Mouse (Mus musculus) skeletal muscle tissue, adult 2 months (tissue): ENCODE data around the gene Scfd1.

Experiments used
- DNase-seq: peaks from one replicate; pipeline ENCODE4 v3.0.0-alpha.2; 2012; ENCODE audit warnings: low read depth, low spot score

Gene Scfd1

DNA sequence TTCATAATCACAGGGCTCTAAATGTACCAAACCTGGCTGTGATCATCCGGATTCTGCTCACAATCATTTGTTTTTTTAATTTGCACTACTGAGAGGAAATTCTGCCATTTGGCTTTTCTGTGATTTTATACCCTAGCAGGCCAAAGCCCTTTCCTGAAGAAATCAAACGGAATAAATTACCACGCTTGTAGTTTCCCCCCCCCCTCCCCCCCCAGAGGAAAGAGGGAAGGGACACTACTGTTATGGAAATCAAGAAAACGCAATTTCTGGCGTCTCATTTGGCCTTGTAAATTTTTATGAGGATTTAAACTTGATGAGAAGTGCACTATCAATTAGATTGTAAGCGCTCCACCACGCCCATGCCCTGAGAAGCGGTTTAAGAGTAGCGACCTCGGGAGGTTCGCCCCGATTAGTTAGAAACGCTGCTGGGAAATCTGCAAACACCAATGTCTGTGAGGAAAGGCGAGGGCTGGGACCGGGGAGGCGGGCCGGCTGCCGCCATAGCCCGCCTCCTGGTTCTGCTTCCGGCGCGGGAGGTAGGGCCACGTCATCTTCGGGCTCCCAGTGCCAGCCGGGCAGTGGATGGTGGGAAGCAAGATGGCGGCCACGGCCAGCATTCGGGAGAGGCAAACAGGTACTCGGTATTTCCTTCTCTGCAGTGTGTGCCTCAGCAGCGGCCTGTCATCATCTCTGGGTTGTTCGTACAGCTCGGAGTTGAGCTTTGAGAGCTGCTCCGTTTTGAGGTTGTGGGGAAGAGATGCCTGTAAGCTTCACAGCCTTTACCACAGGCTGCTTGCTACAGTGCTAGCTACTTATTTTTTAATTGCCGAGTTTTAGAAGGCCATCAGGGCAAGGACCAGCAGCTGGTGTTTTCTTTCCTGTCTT lies at the start of gene Scfd1:
Gene Scfd1, plus strand, starts transcription at position 508 of the 885 bp plus-strand sequence.
- peak; percentile 89 for DNase-seq

DNA sequence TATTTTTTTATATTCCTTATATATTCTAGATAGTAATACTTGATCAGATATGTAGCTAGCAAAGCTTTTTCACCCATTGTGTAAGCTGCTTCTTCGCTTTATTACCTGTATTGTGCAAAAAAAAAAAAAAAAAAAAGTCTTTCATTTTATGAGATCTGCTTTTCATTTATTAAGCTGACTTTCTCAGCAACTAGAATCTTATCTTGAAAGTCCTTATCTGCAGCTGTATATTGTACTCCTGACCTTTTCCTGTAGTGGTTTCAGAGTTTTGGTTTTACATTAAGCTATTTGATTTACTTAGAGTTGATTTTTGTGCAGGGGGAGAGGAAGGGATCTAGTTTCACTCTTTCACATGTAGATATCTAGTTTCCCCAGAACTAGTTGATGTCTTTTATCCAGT lies 40.3 kb upstream of the Scfd1 start:
- DNase-seq, result no peak

DNA sequence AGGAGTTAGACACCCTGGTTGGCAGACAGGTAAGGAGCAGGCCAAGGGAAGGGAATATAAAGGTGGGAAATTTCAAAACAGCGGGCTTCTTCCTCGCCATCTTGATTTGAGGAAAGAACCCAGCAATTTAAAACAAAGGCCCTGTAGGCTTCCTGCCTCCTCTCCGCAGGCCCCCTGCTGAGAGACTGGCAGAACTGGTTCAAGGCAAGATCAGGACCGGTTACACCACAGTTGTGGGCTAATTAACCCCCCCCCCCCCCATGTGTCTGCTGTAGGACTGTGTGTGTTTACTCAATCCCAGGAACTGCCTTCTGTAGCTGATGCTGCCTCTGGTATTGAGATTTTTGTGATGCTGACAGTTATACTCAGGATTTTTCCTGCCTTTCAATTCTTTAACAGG lies 31.2 kb upstream of the Scfd1 start:
- DNase-seq, result no peak

DNA sequence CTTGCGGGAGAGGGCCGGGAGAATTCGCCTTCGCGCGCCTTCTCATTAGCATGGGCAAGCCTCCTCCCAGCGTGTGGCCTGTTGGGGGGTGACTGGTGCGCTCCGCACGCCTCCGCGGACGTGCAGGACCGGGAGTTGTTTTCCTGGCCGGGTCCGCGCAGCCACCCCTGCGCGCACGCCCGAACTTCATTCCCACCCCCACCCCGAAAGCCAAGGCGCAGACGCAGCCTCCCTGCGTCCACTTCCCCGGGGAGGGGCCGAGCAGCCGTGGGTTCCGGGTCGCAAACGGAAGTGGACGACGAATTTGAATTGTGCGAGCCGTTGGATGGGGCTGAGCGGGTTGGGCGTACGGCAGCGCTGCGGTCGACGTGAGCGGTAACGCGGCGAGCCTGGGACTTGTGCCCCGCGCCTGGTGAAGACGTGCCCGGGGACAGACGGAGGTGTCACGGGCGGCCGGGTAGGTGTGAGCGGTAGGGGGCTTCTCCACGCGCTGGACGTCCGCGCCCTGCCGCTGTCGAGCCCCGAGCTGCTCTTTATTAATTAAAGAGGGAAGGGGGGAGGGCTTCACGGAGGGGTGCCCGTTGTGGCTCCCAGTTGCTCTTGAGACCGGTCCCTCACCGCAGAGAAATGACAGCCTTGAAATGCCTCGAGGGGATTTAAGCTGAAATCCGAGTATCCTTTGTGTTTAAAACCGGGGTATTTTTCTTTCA lies 29.2 kb upstream of the Scfd1 start, which contains the start of gene G2e3:
Gene G2e3, plus strand, starts transcription at position 74 of the 710 bp plus-strand sequence.
- peak; percentile 85 for DNase-seq

DNA sequence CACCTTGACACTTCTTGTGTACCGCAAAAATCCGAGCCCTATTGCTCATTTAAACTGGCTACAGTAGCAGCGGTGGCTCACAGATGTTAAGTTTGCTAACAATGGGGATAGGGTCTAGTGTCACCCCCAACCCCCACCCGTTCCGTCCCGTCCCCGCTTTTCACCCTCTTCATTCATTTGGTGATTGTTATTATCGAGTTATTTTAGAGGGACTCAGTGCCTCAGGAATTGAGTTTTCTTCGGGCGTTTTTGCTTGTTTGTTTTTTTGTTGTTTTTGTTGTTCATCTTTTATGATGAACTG lies 28.7 kb upstream of the Scfd1 start:
- DNase-seq, result no peak

DNA sequence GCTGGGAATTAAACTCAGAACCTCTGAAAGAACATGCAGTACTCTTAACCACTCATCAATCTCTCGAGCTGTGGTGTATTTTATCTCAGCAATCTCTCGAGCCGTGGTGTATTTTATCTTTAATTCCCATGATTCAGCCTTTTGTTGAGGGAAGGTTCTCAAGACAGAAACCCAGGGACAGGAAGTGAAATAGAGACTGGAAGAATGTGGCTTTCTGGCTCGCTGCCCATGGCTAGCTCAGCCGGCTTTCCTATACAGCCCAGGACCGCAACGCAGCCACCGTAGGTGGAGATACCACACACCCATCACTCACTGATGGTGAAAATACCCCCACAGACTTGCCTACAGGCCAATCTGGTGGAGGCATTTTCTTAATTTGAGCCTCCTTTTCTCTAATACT lies 22.0 kb upstream of the Scfd1 start:
- DNase-seq, result peak; percentile 17

DNA sequence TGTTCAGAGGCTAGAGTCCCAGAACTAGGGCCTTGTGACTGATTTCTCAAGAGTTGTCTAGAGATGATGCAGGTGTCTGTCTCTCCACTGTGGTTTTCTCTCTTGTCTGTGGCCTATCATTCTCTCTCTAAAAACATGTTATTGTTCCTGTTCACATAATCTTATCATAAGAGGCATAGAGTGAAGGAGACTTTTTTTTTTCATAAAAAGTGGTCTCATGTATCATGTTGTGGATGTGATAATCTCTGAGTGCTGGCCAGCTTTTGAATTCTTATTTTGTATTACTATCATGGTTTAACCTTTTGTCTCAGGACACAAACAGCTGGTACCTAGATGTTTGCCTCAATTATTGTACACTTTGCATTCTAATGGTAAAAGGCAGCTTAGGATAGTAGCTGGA lies 16.0 kb upstream of the Scfd1 start:
- DNase-seq, result no peak

DNA sequence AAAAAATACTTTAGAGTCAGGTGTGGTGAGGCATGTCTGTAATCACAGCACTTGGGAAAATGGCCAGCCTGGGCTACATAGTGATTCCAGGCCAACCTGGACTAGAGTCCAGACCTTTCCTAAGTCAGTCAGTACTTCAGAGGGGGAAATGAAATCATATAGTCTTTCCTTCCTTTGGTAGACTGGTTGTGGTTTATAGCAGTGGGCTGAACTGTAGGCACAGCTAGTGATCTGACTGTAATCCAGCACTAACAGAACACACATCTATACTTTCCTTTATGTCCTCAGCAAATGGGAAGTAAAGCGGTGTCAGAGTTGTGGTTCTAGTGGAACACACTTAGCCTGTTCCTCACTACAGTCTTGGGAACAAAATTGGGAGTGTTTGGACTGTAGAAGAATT lies 14.4 kb upstream of the Scfd1 start:
- DNase-seq, result no peak

DNA sequence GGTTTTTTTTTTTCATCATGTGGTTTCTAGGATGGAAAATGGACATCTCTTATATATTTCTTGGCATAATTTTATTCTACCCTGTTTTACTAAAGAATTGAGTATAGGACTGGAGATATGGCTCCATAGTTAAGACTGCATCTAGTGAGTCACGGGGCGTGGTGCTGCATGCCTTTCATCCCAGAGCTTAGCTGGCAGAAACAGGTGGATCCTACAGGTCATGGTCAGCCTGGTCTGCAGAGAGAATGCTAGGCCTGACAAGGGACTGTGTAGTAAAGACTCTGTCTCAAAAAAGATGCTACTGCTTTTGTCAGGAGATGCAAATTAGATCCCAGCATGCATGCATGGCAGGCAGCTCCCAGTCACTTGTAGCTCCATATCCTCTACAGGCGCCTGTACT lies 8.8 kb upstream of the Scfd1 start:
- DNase-seq, result no peak

DNA sequence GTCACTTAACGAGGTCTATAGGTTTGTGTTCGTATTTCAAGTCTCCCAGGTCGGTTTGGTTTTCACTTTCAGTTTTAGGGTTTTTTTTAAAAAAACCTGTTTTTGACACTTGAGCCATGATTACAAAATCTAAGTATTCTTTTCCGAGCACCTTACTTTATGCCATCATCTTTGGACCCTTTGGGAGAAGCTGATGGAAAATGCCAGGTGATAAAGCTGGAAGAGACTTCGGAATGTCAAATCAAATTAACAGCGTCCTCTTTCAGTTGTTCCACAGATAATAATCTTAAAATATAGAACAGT lies 529 bp downstream of the Scfd1 start:
- no peak for DNase-seq

DNA sequence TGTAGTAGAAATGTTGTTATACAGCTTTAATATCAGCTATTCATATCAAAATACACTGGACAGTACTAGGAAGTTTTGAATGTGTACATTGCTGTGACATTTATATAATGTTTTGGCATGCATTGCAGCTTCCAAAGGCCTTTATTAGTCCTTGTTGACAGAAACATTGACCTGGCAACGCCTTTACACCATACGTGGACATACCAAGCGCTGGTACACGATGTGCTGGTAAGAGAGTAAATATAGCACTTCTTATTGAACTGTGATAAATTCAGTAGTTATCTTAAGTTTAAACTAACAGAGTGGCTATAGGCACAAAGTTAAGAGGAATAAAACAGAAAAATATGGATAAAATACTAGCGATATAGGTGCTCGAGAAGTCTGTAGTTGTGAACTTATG lies 22.6 kb downstream of the Scfd1 start:
- no peak for DNase-seq

DNA sequence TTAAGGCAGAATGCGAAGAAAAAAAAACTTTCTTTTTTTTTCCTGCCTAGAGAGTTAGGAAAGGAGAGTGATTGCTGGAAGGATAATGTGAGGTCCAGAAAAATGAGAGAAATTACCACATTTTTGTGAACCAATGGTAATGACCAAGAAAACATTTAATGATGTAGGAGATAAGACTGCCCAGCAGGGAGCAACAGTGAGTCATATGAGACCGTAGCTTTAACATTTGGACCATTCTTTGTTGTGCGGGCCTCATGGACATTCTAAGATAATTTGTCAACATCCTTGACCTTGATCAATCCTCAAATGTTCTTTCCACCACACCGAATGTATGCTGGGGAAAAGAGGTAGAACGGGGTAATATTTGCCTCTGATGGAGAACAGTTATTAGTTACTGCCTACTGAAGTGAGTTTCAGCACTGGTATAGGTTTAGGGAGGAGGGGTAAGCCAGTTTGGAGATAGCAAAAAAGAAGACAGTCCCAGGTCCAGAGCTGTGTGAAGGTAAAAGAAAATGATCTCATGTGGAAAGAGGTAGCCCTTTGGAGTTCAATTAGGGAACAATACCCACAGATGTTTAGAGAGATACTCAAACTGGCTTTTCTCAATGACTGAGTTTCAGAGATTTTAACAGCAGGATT lies 24.9 kb downstream of the Scfd1 start:
- no peak for DNase-seq

DNA sequence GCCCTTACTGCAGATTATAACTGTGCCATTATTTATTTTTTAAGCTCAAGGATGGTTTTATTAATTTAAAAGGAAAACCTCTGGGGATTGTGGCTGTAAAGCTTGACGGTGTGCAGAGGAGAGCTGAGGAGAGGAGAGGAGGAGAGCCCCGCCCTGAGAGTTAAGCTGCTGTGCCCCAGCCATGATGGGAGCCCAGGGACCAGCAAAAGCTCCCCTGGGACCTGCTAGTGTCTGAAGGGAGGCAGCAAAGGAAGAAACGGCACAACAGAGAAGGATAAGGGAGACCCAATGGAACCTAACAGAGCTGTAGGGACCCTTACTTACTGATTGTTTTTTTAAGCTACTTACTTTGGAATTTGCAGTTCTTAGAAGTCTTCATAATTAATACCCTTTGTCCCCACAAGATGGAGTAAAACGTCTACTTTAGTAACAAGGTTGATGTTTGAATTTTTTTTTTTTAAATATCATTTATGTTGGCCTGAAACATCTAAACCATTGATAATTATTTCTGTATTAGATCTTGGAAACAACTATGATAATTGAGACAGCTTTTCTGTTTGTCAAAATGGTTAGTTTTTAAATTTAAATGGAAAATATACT lies 26.8 kb downstream of the Scfd1 start:
- DNase-seq, result no peak

DNA sequence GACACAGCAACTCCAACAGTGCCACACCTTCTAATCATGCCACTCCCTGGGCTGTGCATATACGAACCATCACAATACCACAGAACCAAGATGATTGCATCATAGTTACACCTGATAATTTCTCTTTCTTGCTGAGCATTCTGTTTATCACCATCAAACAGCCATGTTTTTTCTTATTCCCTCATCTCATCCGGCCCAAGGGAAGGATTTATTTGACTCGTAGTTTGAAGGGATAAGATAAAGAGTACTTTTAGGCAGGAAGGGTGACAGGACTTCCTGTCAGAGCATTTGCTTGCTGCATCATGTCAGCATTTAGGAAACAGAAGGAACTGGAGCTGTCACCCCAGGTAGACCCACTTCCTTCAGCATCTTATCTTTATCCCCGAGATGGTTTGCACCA lies 34.1 kb downstream of the Scfd1 start:
- no peak for DNase-seq

DNA sequence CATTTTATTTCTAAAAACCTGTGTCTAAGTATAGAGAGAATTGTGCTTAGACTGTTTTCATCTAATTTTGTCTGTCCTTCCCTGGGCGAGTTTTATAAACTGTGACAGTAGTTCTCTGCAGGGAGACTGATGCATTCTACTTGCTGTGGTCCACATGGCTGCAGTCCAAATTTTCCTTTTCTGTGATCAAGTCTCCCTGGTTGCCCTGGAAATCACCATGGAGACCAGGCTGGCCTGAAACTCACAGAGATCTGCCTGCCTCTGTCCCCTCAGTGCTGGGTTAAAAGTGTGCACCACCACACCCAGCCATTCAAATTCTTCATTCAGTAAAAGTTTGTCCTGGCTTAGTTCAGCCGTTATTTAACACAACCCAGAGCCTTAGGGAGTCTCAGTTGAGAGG lies 60.2 kb downstream of the Scfd1 start:
- no peak for DNase-seq

DNA sequence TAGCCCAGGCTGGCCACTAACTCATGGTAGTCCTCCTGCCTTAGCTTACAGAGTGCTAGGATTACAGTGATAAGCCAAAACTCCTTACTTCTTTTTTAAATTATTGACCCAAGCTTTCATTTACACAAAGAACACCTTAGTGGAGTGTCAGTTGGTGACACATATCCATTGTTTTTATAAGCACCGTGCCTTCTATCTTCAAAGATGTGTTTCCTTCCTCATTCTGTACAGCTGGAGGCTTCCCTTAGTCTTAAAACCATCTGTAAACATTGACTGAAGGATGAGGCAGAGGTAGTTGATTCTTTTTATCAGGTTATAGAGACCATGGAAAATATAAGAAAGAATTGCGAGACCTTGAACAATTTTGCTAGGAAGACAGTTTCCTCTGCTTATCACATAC lies 61.0 kb downstream of the Scfd1 start:
- no peak for DNase-seq

DNA sequence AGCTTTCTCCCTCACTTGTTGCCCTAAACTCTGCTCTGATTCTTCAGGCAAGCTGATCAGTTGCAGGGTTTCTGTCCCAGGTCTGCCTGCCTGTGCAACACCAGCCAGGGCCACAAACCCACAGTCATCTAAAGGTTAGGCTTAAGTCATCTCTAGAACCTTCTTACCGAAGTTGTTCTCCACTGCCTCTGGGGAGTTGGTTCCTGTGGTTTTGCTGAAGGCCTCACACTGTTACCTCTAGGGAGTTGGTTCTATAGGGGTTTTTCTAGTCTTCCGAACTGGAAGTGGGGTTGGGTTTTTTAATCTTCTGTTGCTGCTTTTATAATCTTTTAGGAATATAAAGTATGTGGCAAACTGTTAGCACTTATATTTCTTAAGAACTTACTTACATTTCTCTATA lies 72.0 kb downstream of the Scfd1 start:
- no peak for DNase-seq

DNA sequence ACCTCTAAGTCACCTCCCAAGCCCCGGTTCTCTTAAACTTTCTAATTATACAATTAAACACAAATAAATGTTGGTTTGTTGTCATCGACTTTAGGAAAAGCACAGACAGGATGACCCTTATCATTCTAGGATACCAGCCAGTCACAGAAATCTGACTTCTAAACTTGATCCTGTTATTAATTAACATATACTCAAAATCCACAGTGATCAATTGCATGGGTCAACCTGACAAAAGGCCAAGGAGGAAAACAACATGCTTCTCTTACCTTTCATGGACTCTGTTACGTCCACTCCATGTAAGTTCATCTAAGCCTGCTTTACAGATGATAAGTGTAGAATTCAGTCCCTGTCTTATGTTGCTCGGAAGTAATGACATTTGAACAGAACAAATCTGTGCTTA lies 93.6 kb downstream of the Scfd1 start:
- no peak for DNase-seq

DNA sequence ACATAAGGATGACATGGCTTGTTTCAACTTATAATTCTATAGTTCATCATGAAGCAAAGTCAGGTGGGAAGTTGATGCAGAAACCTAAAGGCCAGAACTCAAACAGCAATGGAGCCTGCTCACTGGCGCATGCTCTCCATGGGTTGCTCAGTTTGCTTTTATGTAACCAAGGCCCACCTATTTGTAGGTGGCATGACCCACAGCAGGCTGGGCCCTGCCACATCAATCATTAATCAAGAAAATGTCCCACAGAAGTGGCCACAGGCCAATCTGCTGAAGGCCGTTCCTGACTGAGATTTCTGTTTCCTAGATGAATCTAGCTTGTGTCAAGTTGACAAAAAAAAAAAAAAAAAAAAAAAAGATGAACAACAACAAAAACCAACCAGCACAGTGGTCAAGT lies 103.9 kb downstream of the Scfd1 start:
- DNase-seq, result no peak

DNA sequence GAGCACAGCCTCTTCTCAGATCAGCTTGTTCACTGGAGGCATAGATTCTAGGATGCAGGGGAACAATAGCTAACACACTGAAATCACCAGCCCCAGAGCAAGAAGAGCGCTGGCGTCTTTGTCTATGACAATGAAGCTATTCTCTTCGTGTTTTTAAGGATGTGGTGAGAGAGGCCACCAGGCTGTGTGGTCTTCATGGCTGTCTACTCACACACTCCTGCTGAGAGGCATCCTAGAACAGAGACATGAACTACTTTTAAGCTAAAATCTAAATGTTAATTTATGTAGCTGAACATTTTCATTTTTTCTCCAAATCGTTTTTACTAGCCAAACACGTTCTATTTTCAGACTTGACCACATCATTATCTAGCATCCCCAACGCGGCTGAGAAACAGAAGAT lies 114.7 kb downstream of the Scfd1 start:
- DNase-seq, result no peak

DNA sequence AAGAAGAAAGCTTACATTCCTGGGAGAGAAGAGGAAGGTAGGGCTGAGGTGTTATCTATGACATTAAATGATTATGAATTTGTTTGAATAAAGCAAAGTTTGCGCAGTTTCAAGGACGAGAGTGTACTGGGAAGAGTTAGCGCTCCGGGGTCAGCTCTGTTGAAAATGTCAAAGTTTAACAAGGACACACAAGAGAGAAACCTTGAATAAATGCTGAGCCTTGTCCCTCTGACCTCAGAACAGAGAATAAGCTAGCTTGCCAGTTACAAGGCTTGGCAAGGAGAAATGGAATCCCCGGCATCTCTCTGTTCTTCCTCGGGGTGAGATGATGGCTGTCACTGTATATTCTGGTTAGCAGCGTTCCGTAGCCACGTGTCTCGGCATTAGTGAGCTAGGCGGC lies 116.2 kb downstream of the Scfd1 start:
- DNase-seq, result no peak

DNA sequence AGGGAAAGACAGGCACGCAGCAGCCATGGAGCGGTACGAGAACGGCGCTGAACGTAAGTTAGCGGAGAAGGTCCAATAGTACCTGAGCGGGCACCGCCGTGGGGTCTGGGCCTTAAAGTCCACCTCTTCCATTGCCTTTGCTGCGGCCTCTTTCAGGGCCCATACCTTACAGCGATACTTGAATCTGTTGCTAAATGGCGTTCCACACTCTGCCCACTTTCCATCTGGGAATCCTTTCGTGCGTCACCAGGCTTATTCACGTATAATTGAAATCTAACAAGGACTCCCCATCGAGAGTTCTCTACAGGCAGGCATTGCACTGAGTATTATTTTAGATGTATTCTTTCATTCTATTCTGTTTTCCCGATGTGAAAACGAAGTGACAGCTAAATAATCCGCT lies 117.3 kb downstream of the Scfd1 start:
- DNase-seq, result no peak
